Mouse (Mus musculus): ENCODE results near the gene Zfp691. TPM values are rescaled to one million over a fixed set of nuclear protein-coding genes. Genes with fewer than 3 reads are reported as not detected.

The Zfp691 gene
- polyA plus RNA-seq (2015; fragmentation: Nextera tagmentation; extraction: Ambion mirVana) = 9.0 and 9.3 TPM in 2 replicates

DNA sequence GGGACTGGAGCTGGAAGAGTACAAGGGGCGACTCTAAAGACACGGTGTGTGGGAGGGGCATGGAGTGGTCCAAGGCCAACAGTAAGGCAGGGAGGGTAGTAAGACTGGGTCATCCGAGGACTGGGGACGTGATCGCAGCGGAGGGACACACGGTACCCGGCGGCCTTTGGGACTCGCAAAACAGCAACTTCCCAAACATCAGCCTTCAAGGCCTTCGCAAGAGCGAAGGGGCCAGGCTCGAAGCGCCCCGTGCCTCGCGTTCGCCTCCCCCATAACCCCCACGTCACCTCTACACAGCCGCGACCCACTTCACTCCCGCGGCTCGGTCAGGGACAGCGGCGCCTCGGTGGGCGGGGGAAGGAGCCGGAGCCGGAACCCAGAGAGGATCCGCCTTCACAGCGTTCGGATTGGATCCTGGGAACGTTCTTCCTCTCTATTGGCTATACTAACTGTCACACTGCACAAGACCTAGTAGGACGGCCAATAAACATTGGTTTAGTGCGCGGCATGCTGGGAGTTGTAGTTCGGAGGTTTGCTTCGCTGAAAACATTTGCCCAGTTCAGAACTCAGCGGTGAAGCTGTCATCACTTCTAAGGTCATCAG is at the start of gene Zfp691:
TSS of gene Zfp691 (minus strand) at position 345 of the 603 bp plus-strand sequence.
- H3K36me3 ChIP-seq (ENCODE audit: control insufficient read depth, insufficient read depth, low read length) = peaks cover 14% of the 10 kb centered on the region
- peak within 1 kb of the TSS; percentile 94 for H3K4me2 ChIP-seq (ENCODE audit: low read depth, low read length)
- H3K4me3 ChIP-seq (ENCODE audit: low read length) = peak within 1 kb of the TSS; percentile 85
- under 1% methylated on average over 40 of the region's 40 CpGs for WGBS
- peak within 1 kb of the TSS; percentile 48 for H3K27ac ChIP-seq (ENCODE audit: low read length)
- no peaks in the 10 kb centered on the region for H3K9me3 ChIP-seq (ENCODE audit: control insufficient read depth, low read length)
- H3K4me1 ChIP-seq (replicated peaks; ENCODE audit: control insufficient read depth, insufficient read depth, low read length) = peaks cover 7% of the 10 kb centered on the region; the same call in 1 of the 2 replicates
- no peaks in the 10 kb centered on the region for H3K27me3 ChIP-seq (ENCODE audit: control insufficient read depth, insufficient read depth, low read depth, low read length)
- peak within 1 kb of the TSS; percentile 91 for H3K9ac ChIP-seq (ENCODE audit: low read length)
- ATAC-seq (ENCODE audit: low read depth) = peak; percentile 100

DNA sequence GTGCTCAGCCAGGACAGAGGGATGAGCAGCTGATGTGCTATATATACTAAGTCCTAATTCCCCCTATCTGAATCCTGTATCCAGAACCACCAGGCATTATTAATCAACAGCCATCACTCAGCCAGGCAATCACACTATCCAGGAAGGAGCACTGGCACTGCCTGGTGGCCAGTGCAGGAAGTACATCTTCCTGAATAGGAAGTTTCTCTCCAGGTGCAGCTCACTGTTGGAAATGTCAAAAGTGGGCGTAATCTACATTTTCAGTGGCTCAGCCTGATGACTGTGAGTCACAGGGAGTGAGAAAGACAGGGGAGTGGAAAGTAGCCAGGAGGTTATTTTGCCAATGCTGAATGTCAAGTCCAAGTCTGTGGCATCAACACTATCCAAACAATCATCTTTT is 49.7 kb upstream of the Zfp691 start:
- no peak for ATAC-seq (ENCODE audit: low read depth)
- H3K9me3 ChIP-seq (ENCODE audit: control insufficient read depth, low read length) = no peaks in the 10 kb centered on the region
- H3K4me3 ChIP-seq (ENCODE audit: low read length) = no peak overlapping the region
- peaks cover 34% of the 10 kb centered on the region for H3K36me3 ChIP-seq (ENCODE audit: control insufficient read depth, insufficient read depth, low read length)
- no peak overlapping the region for H3K9ac ChIP-seq (ENCODE audit: low read length)
- WGBS = 82% methylated on average over 1 of the region's 1 CpGs
- no peak overlapping the region for H3K4me2 ChIP-seq (ENCODE audit: low read depth, low read length)
- H3K27ac ChIP-seq (ENCODE audit: low read length) = no peak overlapping the region
- H3K27me3 ChIP-seq (ENCODE audit: control insufficient read depth, insufficient read depth, low read depth, low read length) = no peaks in the 10 kb centered on the region
- H3K4me1 ChIP-seq (replicated peaks; ENCODE audit: control insufficient read depth, insufficient read depth, low read length) = no peaks in the 10 kb centered on the region

DNA sequence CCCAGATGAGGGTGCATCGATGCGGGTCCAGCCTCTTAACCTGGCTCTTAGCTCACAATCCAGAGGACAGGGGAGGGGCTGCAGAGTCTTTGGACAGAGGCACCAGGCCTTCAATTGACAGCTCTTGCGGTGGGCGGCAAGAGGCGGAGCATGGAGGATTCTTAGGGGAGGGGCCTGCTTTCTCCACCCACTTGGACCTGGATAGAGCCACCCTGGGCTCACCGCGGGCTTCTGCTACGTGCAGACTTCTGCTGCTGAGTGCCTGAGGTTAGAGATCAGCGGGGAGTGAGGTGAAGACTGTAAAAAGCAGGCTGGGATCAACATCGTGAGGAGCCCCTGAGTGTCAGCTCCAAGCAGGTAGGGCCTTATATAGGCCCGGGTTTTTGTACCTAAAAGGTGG is 44.2 kb upstream of the Zfp691 start, which contains the start of gene Tmem269:
TSS of gene Tmem269 (minus strand) at position 49 of the 400 bp plus-strand sequence.
- no peaks in the 10 kb centered on the region for H3K27me3 ChIP-seq (ENCODE audit: control insufficient read depth, insufficient read depth, low read depth, low read length)
- H3K9me3 ChIP-seq (ENCODE audit: control insufficient read depth, low read length) = no peaks in the 10 kb centered on the region
- peaks cover 3% of the 10 kb centered on the region for H3K4me1 ChIP-seq (replicated peaks; ENCODE audit: control insufficient read depth, insufficient read depth, low read length)
- ATAC-seq (ENCODE audit: low read depth) = peak; percentile 49
- H3K27ac ChIP-seq (ENCODE audit: low read length) = no peak within 1 kb of the TSS
- no peak within 1 kb of the TSS for H3K9ac ChIP-seq (ENCODE audit: low read length)
- H3K4me2 ChIP-seq (ENCODE audit: low read depth, low read length) = no peak within 1 kb of the TSS
- H3K4me3 ChIP-seq (ENCODE audit: low read length) = no peak within 1 kb of the TSS
- WGBS = 11% methylated on average over 11 of the region's 11 CpGs
- H3K36me3 ChIP-seq (ENCODE audit: control insufficient read depth, insufficient read depth, low read length) = no peaks in the 10 kb centered on the region

DNA sequence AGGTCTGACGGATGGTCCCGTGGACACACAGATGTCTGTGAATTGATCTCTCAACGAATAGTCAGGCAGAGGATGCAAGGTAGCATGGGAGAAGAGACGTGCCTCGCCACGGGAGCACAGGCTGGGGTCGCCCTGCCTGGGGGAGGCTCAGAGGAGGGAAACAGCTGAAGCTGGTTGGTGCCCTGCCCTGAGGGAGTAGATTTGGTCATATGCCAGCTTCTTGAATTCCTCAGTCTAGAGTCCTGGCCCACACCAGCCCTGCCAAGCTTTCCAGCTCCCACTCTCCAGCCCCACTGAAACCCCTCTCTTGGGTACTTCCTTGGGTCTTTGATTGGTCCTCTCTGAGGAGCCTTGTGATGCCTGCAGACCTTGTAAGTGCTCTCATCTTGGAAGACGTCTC is 42.7 kb upstream of the Zfp691 start:
- Histone ChIP-seq H3K27me3 (ENCODE audit: control insufficient read depth, insufficient read depth, low read depth, low read length) (no peaks in the 10 kb centered on the region), H3K27ac (ENCODE audit: low read length) (no peak overlapping the region), H3K4me1 (replicated peaks; ENCODE audit: control insufficient read depth, insufficient read depth, low read length) (peaks cover 3% of the 10 kb centered on the region), H3K4me3 (ENCODE audit: low read length) (no peak overlapping the region), H3K9ac (ENCODE audit: low read length) (no peak overlapping the region), H3K36me3 (ENCODE audit: control insufficient read depth, insufficient read depth, low read length) (no peaks in the 10 kb centered on the region), H3K9me3 (ENCODE audit: control insufficient read depth, low read length) (no peaks in the 10 kb centered on the region), H3K4me2 (ENCODE audit: low read depth, low read length) (no peak overlapping the region)
- peak; percentile 68 for ATAC-seq (ENCODE audit: low read depth)
- WGBS = 55% methylated on average over 8 of the region's 8 CpGs

DNA sequence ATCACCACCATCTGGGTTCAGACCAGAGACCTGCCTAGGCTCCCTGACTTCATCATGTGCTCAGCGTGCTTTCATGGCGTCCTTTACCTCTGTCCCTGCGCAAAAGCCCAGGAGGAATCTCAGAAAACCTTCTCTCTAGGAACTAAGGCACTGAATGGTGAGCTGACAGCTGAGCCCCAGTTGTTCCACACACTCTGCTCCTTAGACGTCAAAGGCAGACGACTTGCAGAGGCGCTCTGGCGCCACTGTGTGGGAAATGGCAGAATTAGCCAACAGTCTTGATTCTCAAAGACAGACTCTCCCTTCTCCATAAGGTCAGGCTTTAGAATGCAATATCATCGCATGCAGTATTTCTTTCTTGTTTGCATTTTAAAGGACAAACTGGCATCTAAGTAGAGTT is 30.7 kb upstream of the Zfp691 start:
- Histone ChIP-seq H3K9ac (ENCODE audit: low read length) (no peak overlapping the region), H3K9me3 (ENCODE audit: control insufficient read depth, low read length) (no peaks in the 10 kb centered on the region), H3K4me2 (ENCODE audit: low read depth, low read length) (no peak overlapping the region), H3K4me3 (ENCODE audit: low read length) (no peak overlapping the region), H3K27me3 (ENCODE audit: control insufficient read depth, insufficient read depth, low read depth, low read length) (no peaks in the 10 kb centered on the region), H3K4me1 (replicated peaks; ENCODE audit: control insufficient read depth, insufficient read depth, low read length) (no peaks in the 10 kb centered on the region), H3K36me3 (ENCODE audit: control insufficient read depth, insufficient read depth, low read length) (peaks cover 7% of the 10 kb centered on the region), H3K27ac (ENCODE audit: low read length) (no peak overlapping the region)
- WGBS = 22% methylated on average over 8 of the region's 8 CpGs
- peak; percentile 56; the same call in 1 of the 2 replicates for ATAC-seq (ENCODE audit: low read depth)

DNA sequence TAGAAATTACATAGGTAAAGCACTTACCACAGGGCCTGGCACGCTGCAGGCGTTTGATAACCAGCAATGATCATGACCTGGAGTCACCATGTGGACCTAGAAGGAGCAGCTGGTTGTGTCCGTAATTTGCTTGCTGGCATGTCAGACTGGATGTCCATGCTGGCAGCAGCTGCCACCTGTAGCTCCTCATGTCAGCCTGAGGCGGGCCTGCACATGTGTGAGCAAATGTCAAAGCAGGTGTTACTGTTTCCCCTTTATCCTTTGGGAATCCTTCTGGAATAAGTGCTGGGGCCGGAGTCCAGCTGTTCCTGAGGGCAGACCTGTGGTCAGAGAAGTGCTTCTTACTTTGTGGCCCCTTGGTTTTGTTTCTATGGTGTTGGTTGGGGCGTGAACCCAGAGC is 24.1 kb upstream of the Zfp691 start:
- Histone ChIP-seq H3K4me2 (ENCODE audit: low read depth, low read length) (no peak overlapping the region), H3K9ac (ENCODE audit: low read length) (no peak overlapping the region), H3K27ac (ENCODE audit: low read length) (no peak overlapping the region), H3K27me3 (ENCODE audit: control insufficient read depth, insufficient read depth, low read depth, low read length) (no peaks in the 10 kb centered on the region), H3K4me1 (replicated peaks; ENCODE audit: control insufficient read depth, insufficient read depth, low read length) (peaks cover 13% of the 10 kb centered on the region), H3K9me3 (ENCODE audit: control insufficient read depth, low read length) (no peaks in the 10 kb centered on the region), H3K4me3 (ENCODE audit: low read length) (no peak overlapping the region), H3K36me3 (ENCODE audit: control insufficient read depth, insufficient read depth, low read length) (peaks cover 7% of the 10 kb centered on the region)
- no peak for ATAC-seq (ENCODE audit: low read depth)
- 79% methylated on average over 6 of the region's 6 CpGs for WGBS

DNA sequence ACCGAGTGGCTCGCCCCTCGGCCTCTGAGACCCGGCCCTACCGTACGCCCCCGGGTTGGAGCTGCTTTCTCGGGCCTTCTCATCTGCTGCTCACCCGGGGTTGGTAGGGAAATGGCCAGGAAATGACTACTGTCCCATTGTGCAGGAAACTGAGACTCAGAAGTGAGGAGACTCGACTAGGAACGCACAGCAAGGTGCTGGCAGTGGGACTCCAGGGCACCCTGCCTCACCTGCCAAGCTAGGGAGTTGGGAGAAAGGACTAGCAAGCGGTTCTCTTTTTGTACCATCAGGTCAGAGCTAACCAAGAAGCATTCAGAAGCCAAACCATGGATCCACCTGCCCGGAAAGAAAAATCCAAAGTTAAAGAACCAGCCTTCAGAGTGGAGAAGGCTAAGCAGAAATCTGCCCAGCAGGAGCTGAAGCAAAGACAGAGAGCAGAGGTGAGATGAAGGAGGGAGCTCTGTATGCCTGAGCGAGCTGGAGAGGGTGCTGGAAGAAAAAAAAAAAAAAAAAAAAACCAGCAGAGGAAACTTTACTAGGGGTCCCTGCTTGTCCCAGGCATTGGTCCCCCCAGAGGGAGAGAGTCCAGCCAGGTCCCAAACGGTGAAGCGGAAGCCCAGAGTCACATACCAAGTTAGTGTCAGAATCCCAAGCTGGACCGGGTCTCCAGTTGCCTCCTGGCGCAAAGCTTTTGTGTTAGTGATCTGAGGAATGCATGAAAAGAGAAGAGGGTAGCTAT is 21.8 kb upstream of the Zfp691 start:
- peak overlapping the region; percentile 26; the same call in 1 of the 2 replicates for H3K27ac ChIP-seq (ENCODE audit: low read length)
- 6% methylated on average over 18 of the region's 18 CpGs for WGBS
- no peaks in the 10 kb centered on the region for H3K27me3 ChIP-seq (ENCODE audit: control insufficient read depth, insufficient read depth, low read depth, low read length)
- H3K36me3 ChIP-seq (ENCODE audit: control insufficient read depth, insufficient read depth, low read length) = no peaks in the 10 kb centered on the region
- peak overlapping the region; percentile 77 for H3K9ac ChIP-seq (ENCODE audit: low read length)
- H3K4me3 ChIP-seq (ENCODE audit: low read length) = peak overlapping the region; percentile 67
- 0 out of 2 replicates have a peak, but pooled peaks have one; percentile 4 for ATAC-seq (ENCODE audit: low read depth)
- no peaks in the 10 kb centered on the region for H3K9me3 ChIP-seq (ENCODE audit: control insufficient read depth, low read length)
- peaks cover 13% of the 10 kb centered on the region for H3K4me1 ChIP-seq (replicated peaks; ENCODE audit: control insufficient read depth, insufficient read depth, low read length)
- H3K4me2 ChIP-seq (ENCODE audit: low read depth, low read length) = peak overlapping the region; percentile 80

DNA sequence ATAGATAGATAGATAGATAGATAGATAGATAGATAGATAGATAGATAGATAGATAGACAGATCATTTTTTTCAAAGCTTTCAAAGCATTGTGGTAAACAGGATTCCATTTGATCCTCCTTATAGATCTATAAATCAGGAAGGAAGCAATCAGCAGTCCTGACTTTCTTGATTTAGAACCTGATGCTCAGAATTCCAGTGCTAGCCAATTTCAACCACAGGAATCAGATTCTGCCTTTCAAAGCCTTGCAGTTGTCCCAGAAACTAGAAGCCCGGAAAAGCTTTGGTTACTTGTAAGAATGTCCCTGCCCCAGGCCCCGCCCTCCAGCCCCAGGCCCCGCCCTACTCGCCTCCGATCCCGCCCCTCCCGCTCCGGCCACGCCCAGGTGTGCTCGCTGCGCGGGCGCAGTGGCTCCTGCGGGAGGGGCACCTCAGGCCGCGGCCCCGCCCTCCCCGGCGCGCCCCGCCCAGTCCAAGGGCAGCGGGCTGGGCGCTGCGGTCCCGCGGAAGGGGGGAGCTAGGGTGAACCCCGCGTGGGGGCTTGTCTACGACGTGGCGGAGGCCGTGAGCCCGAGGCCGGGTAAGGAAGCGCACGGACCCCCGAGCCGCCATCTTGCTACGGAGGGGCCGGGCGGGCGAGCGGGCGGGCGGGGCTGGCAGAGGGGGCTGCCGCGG is 21.1 kb upstream of the Zfp691 start, which contains the start of gene Svbp:
TSS of gene Svbp (plus strand) at position 398 of the 673 bp plus-strand sequence.
- peak within 1 kb of the TSS; percentile 67 for H3K4me3 ChIP-seq (ENCODE audit: low read length)
- H3K27ac ChIP-seq (ENCODE audit: low read length) = peak within 1 kb of the TSS; percentile 26; the same call in 1 of the 2 replicates
- ATAC-seq (ENCODE audit: low read depth) = peak; percentile 97
- peaks cover 13% of the 10 kb centered on the region for H3K4me1 ChIP-seq (replicated peaks; ENCODE audit: control insufficient read depth, insufficient read depth, low read length)
- no peaks in the 10 kb centered on the region for H3K36me3 ChIP-seq (ENCODE audit: control insufficient read depth, insufficient read depth, low read length)
- no peaks in the 10 kb centered on the region for H3K27me3 ChIP-seq (ENCODE audit: control insufficient read depth, insufficient read depth, low read depth, low read length)
- H3K9ac ChIP-seq (ENCODE audit: low read length) = peak within 1 kb of the TSS; percentile 77
- peak within 1 kb of the TSS; percentile 80 for H3K4me2 ChIP-seq (ENCODE audit: low read depth, low read length)
- no peaks in the 10 kb centered on the region for H3K9me3 ChIP-seq (ENCODE audit: control insufficient read depth, low read length)
- WGBS = under 1% methylated on average over 33 of the region's 47 CpGs

DNA sequence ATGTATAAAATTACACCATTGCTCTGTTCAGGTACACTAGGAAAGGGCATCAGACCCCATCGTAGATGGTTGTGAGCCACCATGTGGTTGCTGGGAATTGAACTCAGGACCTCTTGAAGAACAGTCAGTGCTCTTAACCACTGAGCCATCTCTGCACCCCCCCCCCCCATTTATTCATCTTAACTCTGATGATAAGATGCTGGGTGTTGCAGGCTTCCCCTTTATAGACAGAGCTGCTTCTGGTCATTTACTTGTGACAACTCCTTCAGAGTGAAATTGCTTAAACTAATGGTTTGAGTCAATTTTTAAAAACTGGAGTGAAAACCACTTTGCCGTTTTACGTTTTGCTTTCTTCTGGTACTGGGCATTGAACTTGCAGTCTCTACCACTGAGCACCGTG is 18.8 kb upstream of the Zfp691 start:
- H3K36me3 ChIP-seq (ENCODE audit: control insufficient read depth, insufficient read depth, low read length) = no peaks in the 10 kb centered on the region
- no peaks in the 10 kb centered on the region for H3K27me3 ChIP-seq (ENCODE audit: control insufficient read depth, insufficient read depth, low read depth, low read length)
- H3K9ac ChIP-seq (ENCODE audit: low read length) = no peak overlapping the region
- 84% methylated on average over 4 of the region's 4 CpGs for WGBS
- H3K4me1 ChIP-seq (replicated peaks; ENCODE audit: control insufficient read depth, insufficient read depth, low read length) = peaks cover 13% of the 10 kb centered on the region
- H3K9me3 ChIP-seq (ENCODE audit: control insufficient read depth, low read length) = no peaks in the 10 kb centered on the region
- ATAC-seq (ENCODE audit: low read depth) = no peak
- no peak overlapping the region for H3K4me3 ChIP-seq (ENCODE audit: low read length)
- no peak overlapping the region for H3K4me2 ChIP-seq (ENCODE audit: low read depth, low read length)
- no peak overlapping the region for H3K27ac ChIP-seq (ENCODE audit: low read length)

Data from lung, embryonic 16.5 days (tissue).